Mouse (Mus musculus) bone marrow macrophage, adult 2 months (primary cell): ENCODE measurements around the gene Asb5.

Source experiments
- CTCF ChIP-seq: IDR thresholded peaks from 2 replicates; pipeline ENCODE4 v1.5.1; 2012; ENCODE audit warnings: low read depth, mild to moderate bottlenecking, low read length, moderate library complexity
- POLR2A ChIP-seq: IDR thresholded peaks from 2 replicates; pipeline ENCODE4 v1.6.1; 2012; ENCODE audit warnings: mild to moderate bottlenecking, low read depth, low read length, borderline replicate concordance

DNA sequence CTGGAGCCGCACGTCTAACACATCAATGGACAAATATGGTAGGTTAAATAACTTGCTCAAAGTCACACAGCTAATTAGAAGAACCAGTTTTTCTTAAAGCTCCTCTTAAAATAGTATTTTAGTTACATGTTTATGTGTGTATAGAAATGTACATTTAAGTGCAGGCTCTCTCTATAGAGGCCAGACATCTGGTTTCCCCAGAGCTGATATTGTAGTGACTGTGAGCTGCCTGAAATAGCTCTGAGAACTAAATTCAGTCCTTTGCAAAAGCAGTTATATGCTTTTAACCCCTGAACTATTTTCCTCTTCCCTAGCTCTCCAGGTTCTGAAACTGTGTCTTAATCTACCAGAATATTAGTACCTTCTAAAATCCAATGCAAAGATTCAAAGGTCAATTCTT, 68.0 kb downstream of the Asb5 start:
- TF ChIP-seq POLR2A, result no peak
- TF ChIP-seq CTCF, result no peak
